Mouse (Mus musculus): ENCODE measurements at regions not wholly inside any gene's neighbourhood (a gene's known extent, or its start where the extent isn't known, plus 50 kb on each side); places are given as distances from the start of the nearest gene placed in this dataset.

DNA sequence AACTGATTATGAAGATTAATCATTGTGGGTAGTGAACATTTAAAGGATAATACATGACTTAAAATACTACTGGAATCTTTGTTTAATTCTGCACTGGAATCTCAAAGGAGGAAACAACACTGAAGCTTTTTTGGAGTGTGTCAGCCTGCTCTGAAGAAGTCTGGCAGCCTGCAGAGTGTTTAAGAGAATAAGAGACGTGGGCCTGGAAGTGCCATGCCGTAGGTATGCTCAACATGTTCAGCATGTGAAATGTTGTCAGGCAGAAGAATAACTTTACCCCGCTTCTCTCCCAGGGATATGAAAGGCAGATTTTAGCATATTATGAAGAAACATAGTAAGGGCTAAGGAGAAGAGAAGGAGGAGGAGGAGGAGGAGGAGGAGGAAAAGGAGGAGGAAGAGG is 189.6 kb upstream of the Nrp1 start:
- TF ChIP-seq POLR2A (IDR thresholded peaks at IDR 0.05; ENCODE audit: borderline replicate concordance, extremely low read depth, insufficient read depth, insufficient read length, poor library complexity, severe bottlenecking) (no peak), CTCF (IDR thresholded peaks at IDR 0.05; ENCODE audit: borderline replicate concordance, extremely low read depth, insufficient read depth, insufficient read length) (no peak)

Data from brain, embryonic 14.5 days (tissue).